In the genomic region with DNA sequence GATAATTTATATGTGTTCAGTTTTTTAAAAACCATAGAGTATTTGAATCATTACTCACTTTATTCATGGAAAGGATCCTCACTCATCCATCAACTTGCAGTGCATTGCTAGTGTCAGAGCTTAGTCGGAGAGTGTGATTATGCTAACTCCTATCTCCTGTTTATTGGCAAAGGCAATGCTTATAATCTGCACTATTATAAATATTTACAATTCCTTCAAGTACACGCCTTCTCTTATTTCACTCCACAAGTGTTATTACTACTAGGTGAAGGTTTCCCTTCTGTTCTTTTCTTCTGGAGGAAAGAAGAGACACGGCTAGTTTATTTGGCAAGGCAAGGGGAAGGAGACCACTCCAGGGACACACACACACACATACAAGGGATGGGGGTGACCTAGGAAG, we compare ENCODE assay signal across 23 mouse cellular contexts.
"Had no signal": no experiment of that assay in that cellular context is flagged by ENCODE, and none has a peak within 500 bp of the region (broad histone marks: within the 10 kb centered on the region; RNA-seq: fewer than 3 reads in every experiment).

No protein-coding gene starts in this region.

- H3K4me3 ChIP-seq: gastrocnemius, adult 2 months; heart, embryonic 10.5 days; heart, embryonic 12.5 days; hindbrain, embryonic 10.5 days; hindbrain, embryonic 12.5 days; intestine, embryonic 15.5 days; layer of hippocampus, adult 2 months; left cerebral cortex, adult 2 months; limb, embryonic 10.5 days; limb, embryonic 12.5 days had no signal

- H3K27ac ChIP-seq: heart, embryonic 10.5 days; hindbrain, embryonic 10.5 days; hindbrain, embryonic 12.5 days; hindbrain, embryonic 14.5 days; intestine, embryonic 15.5 days; layer of hippocampus, adult 2 months; left cerebral cortex, adult 2 months; limb, embryonic 10.5 days; limb, embryonic 12.5 days had no signal

- H3K4me1 ChIP-seq: heart, embryonic 10.5 days; heart, embryonic 12.5 days; hindbrain, embryonic 10.5 days; hindbrain, embryonic 12.5 days; limb, embryonic 10.5 days; limb, embryonic 12.5 days had no signal

- H3K27me3 ChIP-seq: heart, embryonic 12.5 days; hindbrain, embryonic 12.5 days; intestine, embryonic 15.5 days; limb, embryonic 12.5 days had no signal

- ATAC-seq: hindbrain, embryonic 16.5 days; inflammation-experienced regulatory T-cells, adult 6 months; intestine, embryonic 15.5 days; intestine, postnatal 0 days had no signal

- DNase-seq: gastrocnemius, adult 2 months; gastrocnemius, postnatal 10 days; gastrocnemius, postnatal 25 days; heart, adult 18-20 months; heart, postnatal 10 days; heart, postnatal 4 days; kidney, adult 18-20 months; kidney, adult 8-10 months; kidney, postnatal 4 days; liver had no signal

- H3K36me3 ChIP-seq: heart, embryonic 10.5 days; heart, embryonic 12.5 days; hindbrain, embryonic 10.5 days; hindbrain, embryonic 12.5 days; intestine, embryonic 15.5 days; limb, embryonic 10.5 days; limb, embryonic 12.5 days had no signal

- H3K9ac ChIP-seq: heart, embryonic 12.5 days; hindbrain, embryonic 12.5 days; hindbrain, embryonic 14.5 days; intestine, embryonic 15.5 days; limb, embryonic 12.5 days had no signal

- H3K4me2 ChIP-seq: heart, embryonic 12.5 days; hindbrain, embryonic 12.5 days; hindbrain, embryonic 14.5 days; intestine, embryonic 15.5 days; limb, embryonic 12.5 days had no signal

- H3K9me3 ChIP-seq: heart, embryonic 10.5 days; heart, embryonic 12.5 days; hindbrain, embryonic 12.5 days; intestine, embryonic 15.5 days; limb, embryonic 10.5 days; limb, embryonic 12.5 days had no signal
